In genomic region chr5:129729286-129729685, GRCm38 (mm10) we compare ENCODE assay signal across 11 mouse cellular contexts. TPM values are rescaled to one million over a fixed set of nuclear protein-coding genes. Genes with fewer than 3 reads are reported as not detected.
A peak's percentile ranks its signal among the peaks of the same experiment; 100 is the strongest.
DNase-seq lines count a peak whose midpoint lies in the region; ATAC-seq and TF ChIP-seq lines count a peak whose summit lies in the region.
"Had no signal": no experiment of that assay in that cellular context is flagged by ENCODE, and none has a peak within 500 bp of the region (broad histone marks: within the 10 kb centered on the region; RNA-seq: fewer than 3 reads in every experiment).

No protein-coding gene starts in this region.

- 0 out of 2 replicates have a peak overlapping the region, but pooled peaks have one; percentile 2 for H3K4me2 ChIP-seq in lung, postnatal 0 days (replicated peaks; ENCODE audit: low read depth, low read length)
- peak overlapping the region; percentile 28 for H3K4me2 ChIP-seq in intestine, embryonic 15.5 days (replicated peaks)
- H3K4me2 ChIP-seq in stomach, embryonic 16.5 days (ENCODE audit: low read depth, low read length), result peak overlapping the region; percentile 8; the same call in 1 of the 2 replicates

- no peak overlapping the region for H3K9ac ChIP-seq in lung, postnatal 0 days (replicated peaks; ENCODE audit: low read depth)
- H3K9ac ChIP-seq in intestine, embryonic 15.5 days, result no peak overlapping the region; the same call in 1 of the 2 replicates
- 0 out of 2 replicates have a peak overlapping the region, but pooled peaks have one; percentile 19 for H3K9ac ChIP-seq in stomach, embryonic 16.5 days (ENCODE audit: low read length)

- H3K36me3 ChIP-seq in lung, postnatal 0 days (ENCODE audit: insufficient read depth, low read length), result no peaks in the 10 kb centered on the region
- no peaks in the 10 kb centered on the region for H3K36me3 ChIP-seq in intestine, embryonic 15.5 days
- H3K36me3 ChIP-seq in stomach, embryonic 16.5 days (ENCODE audit: control insufficient read depth, insufficient read depth, low read length), result no peaks in the 10 kb centered on the region

- no peaks in the 10 kb centered on the region for H3K9me3 ChIP-seq in lung, postnatal 0 days (ENCODE audit: low read length)
- H3K9me3 ChIP-seq in intestine, embryonic 15.5 days, result no peaks in the 10 kb centered on the region
- no peaks in the 10 kb centered on the region for H3K9me3 ChIP-seq in stomach, embryonic 16.5 days (replicated peaks; ENCODE audit: control insufficient read depth, low read length)

- H3K4me1 ChIP-seq in cerebellum, adult 2 months (ENCODE audit: control insufficient read depth, insufficient read depth, low read length), result peaks cover 24% of the 10 kb centered on the region
- H3K4me1 ChIP-seq in lung, postnatal 0 days (ENCODE audit: insufficient read depth, low read depth, low read length), result peaks cover 10% of the 10 kb centered on the region
- H3K4me1 ChIP-seq in intestine, embryonic 15.5 days (replicated peaks), result peaks cover 21% of the 10 kb centered on the region
- peaks cover 40% of the 10 kb centered on the region for H3K4me1 ChIP-seq in stomach, embryonic 16.5 days (ENCODE audit: control insufficient read depth, insufficient read depth, low read length)

- ATAC-seq in lung, postnatal 0 days, result no peak
- ATAC-seq in intestine, embryonic 15.5 days, result no peak
- no peak for ATAC-seq in stomach, embryonic 16.5 days (ENCODE audit: insufficient read depth, low FRiP score)

- WGBS in cerebellum, adult 2 months, result 44% methylated on average over 11 of the region's 11 CpGs
- 18% methylated on average over 11 of the region's 11 CpGs for WGBS in lung, postnatal 0 days
- WGBS in intestine, embryonic 15.5 days, result 32% methylated on average over 11 of the region's 11 CpGs
- 26% methylated on average over 11 of the region's 11 CpGs for WGBS in stomach, embryonic 16.5 days

- TF ChIP-seq CTCF in cerebellum, adult 2 months (IDR thresholded peaks at IDR 0.05; ENCODE audit: borderline replicate concordance, insufficient read depth, low read depth, low read length), result no peak
- TF ChIP-seq CTCF in lung, postnatal 0 days (IDR thresholded peaks at IDR 0.05), result no peak

- H3K4me3 ChIP-seq in cerebellum, adult 2 months (replicated peaks; ENCODE audit: insufficient read depth, low read depth, low read length), result no peak overlapping the region
- no peak overlapping the region for H3K4me3 ChIP-seq in lung, postnatal 0 days (ENCODE audit: low read depth, low read length)
- H3K4me3 ChIP-seq in intestine, embryonic 15.5 days (replicated peaks), result no peak overlapping the region
- H3K4me3 ChIP-seq in stomach, embryonic 16.5 days (replicated peaks; ENCODE audit: low read length), result no peak overlapping the region

- intact Hi-C loops in left cerebral cortex, postnatal 14 days (cut with DNase I), result loop anchor here (5.0 kb wide), 2 partner anchors 57 to 667 kb away; partner anchors contain the start of gene Zfp11

- no peak for TF ChIP-seq EP300 in lung, postnatal 0 days (IDR thresholded peaks at IDR 0.05)

- H3K27me3 ChIP-seq in cerebellum, adult 2 months (ENCODE audit: control insufficient read depth, insufficient read depth, low read length), result no peaks in the 10 kb centered on the region
- H3K27me3 ChIP-seq in lung, postnatal 0 days (replicated peaks; ENCODE audit: insufficient read depth, low read length), result no peaks in the 10 kb centered on the region
- no peaks in the 10 kb centered on the region for H3K27me3 ChIP-seq in intestine, embryonic 15.5 days (replicated peaks)
- H3K27me3 ChIP-seq in stomach, embryonic 16.5 days (ENCODE audit: control insufficient read depth, insufficient read depth, low read length), result no peaks in the 10 kb centered on the region

- TF ChIP-seq POLR2A in cerebellum, adult 2 months (IDR thresholded peaks at IDR 0.05; ENCODE audit: borderline replicate concordance, insufficient read depth, low read length), result no peak

- peak overlapping the region; percentile 84 for H3K27ac ChIP-seq in cerebellum, adult 2 months (ENCODE audit: insufficient read depth, low read length)
- H3K27ac ChIP-seq in lung, postnatal 0 days (ENCODE audit: low read length), result no peak overlapping the region
- peak overlapping the region; percentile 44 for H3K27ac ChIP-seq in intestine, embryonic 15.5 days
- H3K27ac ChIP-seq in stomach, embryonic 16.5 days (ENCODE audit: low read length), result peak overlapping the region; percentile 3; the same call in 1 of the 2 replicates

- DNase-seq in cerebellum, adult 2 months, result peak in 1 of 2 experiments; percentile 39
- no peak for DNase-seq in cerebellum, postnatal 36 days
- peak; percentile 24 for DNase-seq in lung, postnatal 0 days (ENCODE audit: low spot score)
- DNase-seq in lung, adult 18-20 months, result no peak
- no peak for DNase-seq in left cerebral cortex, postnatal 14 days (ENCODE audit: low spot score in 2 of 2)
- DNase-seq in frontal cortex, adult 2 months (ENCODE audit: extremely low spot score in 1 of 2, low spot score in 1 of 2), result no peak
- DNase-seq: B cell, adult 2 months; thymus, postnatal 14 days had no signal

RNA-seq across cellular contexts. Expression of gene Nipsnap2, which starts 4.4 kb away (rescaled TPM):
- 137 and 157 TPM in 2 replicates for polyA plus RNA-seq in cerebellum, adult 2 months (2012; rRNA removed)
- polyA plus RNA-seq in lung, postnatal 0 days (2015; fragmentation: Nextera tagmentation; extraction: Ambion mirVana), result 99.8 and 102 TPM in 2 replicates
- 86.1 and 94.2 TPM in 2 replicates for polyA plus RNA-seq in intestine, embryonic 15.5 days (2015; fragmentation: Nextera tagmentation; extraction: Ambion mirVana)
- polyA plus RNA-seq in stomach, embryonic 16.5 days (2015; fragmentation: Nextera tagmentation; extraction: Ambion mirVana), result 86.3 and 103 TPM in 2 replicates
- 10 to 100 TPM; 72.2 to 84.1 TPM for total RNA-seq in left cerebral cortex, postnatal 14 days (2021)
- 118 and 124 TPM in 2 replicates for polyA plus RNA-seq in frontal cortex, adult 2 months (2012; rRNA removed)

RNA-seq across cellular contexts. Expression of gene Mrps17, which starts 14.0 kb away (rescaled TPM):
- polyA plus RNA-seq in cerebellum, adult 2 months (2012; rRNA removed), result 90.6 and 97.4 TPM in 2 replicates
- 135 and 143 TPM in 2 replicates for polyA plus RNA-seq in lung, postnatal 0 days (2015; fragmentation: Nextera tagmentation; extraction: Ambion mirVana)
- 189 and 197 TPM in 2 replicates for polyA plus RNA-seq in intestine, embryonic 15.5 days (2015; fragmentation: Nextera tagmentation; extraction: Ambion mirVana)
- 160 and 174 TPM in 2 replicates for polyA plus RNA-seq in stomach, embryonic 16.5 days (2015; fragmentation: Nextera tagmentation; extraction: Ambion mirVana)
- 10 to 100 TPM; 79.3 to 85.1 TPM for total RNA-seq in left cerebral cortex, postnatal 14 days (2021)
- polyA plus RNA-seq in frontal cortex, adult 2 months (2012; rRNA removed), result 104 and 105 TPM in 2 replicates

RNA-seq across cellular contexts. Expression of gene Sept14, which starts 21.0 kb away (rescaled TPM):
- polyA plus RNA-seq in cerebellum, adult 2 months (2012; rRNA removed), result not detected in 2 replicates
- polyA plus RNA-seq in lung, postnatal 0 days (2015; fragmentation: Nextera tagmentation; extraction: Ambion mirVana), result not detected in 2 replicates
- polyA plus RNA-seq in intestine, embryonic 15.5 days (2015; fragmentation: Nextera tagmentation; extraction: Ambion mirVana), result not detected in 2 replicates
- polyA plus RNA-seq in stomach, embryonic 16.5 days (2015; fragmentation: Nextera tagmentation; extraction: Ambion mirVana), result not detected in 2 replicates
- not detected for total RNA-seq in left cerebral cortex, postnatal 14 days (2021)
- polyA plus RNA-seq in frontal cortex, adult 2 months (2012; rRNA removed), result 0.08 TPM in 1 of 2 replicates, not detected in the other
- total RNA-seq: monocyte, adult 5-6 weeks had no signal

RNA-seq across cellular contexts. Expression of gene Psph, which starts 58.0 kb away (rescaled TPM):
- polyA plus RNA-seq in cerebellum, adult 2 months (2012; rRNA removed), result 23.4 and 27.3 TPM in 2 replicates
- 20.8 and 21.4 TPM in 2 replicates for polyA plus RNA-seq in lung, postnatal 0 days (2015; fragmentation: Nextera tagmentation; extraction: Ambion mirVana)
- 50.4 and 56.5 TPM in 2 replicates for polyA plus RNA-seq in intestine, embryonic 15.5 days (2015; fragmentation: Nextera tagmentation; extraction: Ambion mirVana)
- 43.4 and 46.6 TPM in 2 replicates for polyA plus RNA-seq in stomach, embryonic 16.5 days (2015; fragmentation: Nextera tagmentation; extraction: Ambion mirVana)
- 10 to 100 TPM; 25.4 to 26.0 TPM for total RNA-seq in left cerebral cortex, postnatal 14 days (2021)
- 18.9 and 25.2 TPM in 2 replicates for polyA plus RNA-seq in frontal cortex, adult 2 months (2012; rRNA removed)

RNA-seq across cellular contexts. Expression of gene Zfp11, which starts 59.4 kb away (rescaled TPM):
- 5.0 and 5.5 TPM in 2 replicates for polyA plus RNA-seq in cerebellum, adult 2 months (2012; rRNA removed)
- 1.7 and 1.8 TPM in 2 replicates for polyA plus RNA-seq in lung, postnatal 0 days (2015; fragmentation: Nextera tagmentation; extraction: Ambion mirVana)
- 2.9 and 3.5 TPM in 2 replicates for polyA plus RNA-seq in intestine, embryonic 15.5 days (2015; fragmentation: Nextera tagmentation; extraction: Ambion mirVana)
- 4.1 and 4.3 TPM in 2 replicates for polyA plus RNA-seq in stomach, embryonic 16.5 days (2015; fragmentation: Nextera tagmentation; extraction: Ambion mirVana)
- total RNA-seq in left cerebral cortex, postnatal 14 days (2021), result 1 to 10 TPM; 7.0 to 7.1 TPM
- 5.3 and 5.7 TPM in 2 replicates for polyA plus RNA-seq in frontal cortex, adult 2 months (2012; rRNA removed)
